Mouse (Mus musculus) megakaryocyte, embryonic 14.5 days (primary cell): ENCODE data around the gene Tbc1d8b.

Experiments used
- FLI1 ChIP-seq: IDR thresholded peaks from 2 replicates; pipeline ENCODE4 v1.6.1; 2012; ENCODE audit warnings: low read length, inconsistent platforms, mixed read lengths
- GATA1 ChIP-seq: IDR thresholded peaks from 3 replicates; pipeline ENCODE4 v1.6.1; 2012; ENCODE audit warnings: mixed read lengths, low read length, inconsistent platforms, borderline replicate concordance

DNA sequence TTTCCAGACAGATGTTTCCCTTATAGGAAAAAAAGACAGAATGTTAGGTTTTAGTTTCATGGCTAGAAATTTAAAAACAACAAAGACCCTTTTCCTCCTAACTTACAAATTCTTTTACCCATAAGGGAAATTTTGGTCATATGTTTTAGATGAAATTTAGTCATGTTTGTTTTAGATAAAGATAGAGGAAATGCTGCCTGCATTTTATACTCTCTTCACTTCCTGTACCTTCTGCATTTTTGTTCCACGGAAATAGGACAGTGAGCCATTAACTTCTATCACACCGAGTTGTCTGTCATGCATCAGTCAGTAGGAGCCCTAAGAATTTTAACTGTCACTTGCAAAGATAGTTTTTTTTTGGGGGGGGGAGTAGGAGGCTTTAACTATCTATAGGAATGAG is 45.1 kb upstream of the Tbc1d8b start:
- TF ChIP-seq GATA1 (no peak), FLI1 (no peak)
